In genomic region chr4:80886631-80887030, GRCm38 (mm10) we compare ENCODE assay signal across 25 mouse cellular contexts. TPM values are rescaled to one million over a fixed set of nuclear protein-coding genes. Genes with fewer than 3 reads are reported as not detected.
A peak's percentile ranks its signal among the peaks of the same experiment; 100 is the strongest.
DNase-seq lines count a peak whose midpoint lies in the region; ATAC-seq and TF ChIP-seq lines count a peak whose summit lies in the region.
"Had no signal": no experiment of that assay in that cellular context is flagged by ENCODE, and none has a peak within 500 bp of the region (broad histone marks: within the 10 kb centered on the region; RNA-seq: fewer than 3 reads in every experiment).

No protein-coding gene starts in this region.

- no peak overlapping the region for H3K4me3 ChIP-seq in lung, postnatal 0 days (ENCODE audit: low read depth, low read length)
- no peak overlapping the region for H3K4me3 ChIP-seq in myocyte
- H3K4me3 ChIP-seq: embryonic facial prominence, embryonic 12.5 days; embryonic facial prominence, embryonic 15.5 days; forebrain, embryonic 12.5 days; forebrain, embryonic 15.5 days; gastrocnemius, adult 2 months; hindbrain, embryonic 13.5 days had no signal

- no peak; the same call in 1 of the 2 replicates for ATAC-seq in lung, postnatal 0 days
- ATAC-seq in cerebellum, adult (ENCODE audit: insufficient number of reproducible peaks, low FRiP score, low TSS enrichment): no peak
- ATAC-seq: forebrain, embryonic 15.5 days; hindbrain, embryonic 16.5 days; intestine, embryonic 16.5 days had no signal

- H3K9me3 ChIP-seq in lung, postnatal 0 days (ENCODE audit: low read length): no peaks in the 10 kb centered on the region
- H3K9me3 ChIP-seq: embryonic facial prominence, embryonic 12.5 days; embryonic facial prominence, embryonic 15.5 days; forebrain, embryonic 12.5 days; forebrain, embryonic 15.5 days; hindbrain, embryonic 13.5 days had no signal

- H3K27me3 ChIP-seq in lung, postnatal 0 days (replicated peaks; ENCODE audit: insufficient read depth, low read length): no peaks in the 10 kb centered on the region
- no peaks in the 10 kb centered on the region for H3K27me3 ChIP-seq in myocyte (ENCODE audit: control insufficient read depth, insufficient read depth, insufficient read length)
- H3K27me3 ChIP-seq: embryonic facial prominence, embryonic 12.5 days; embryonic facial prominence, embryonic 15.5 days; forebrain, embryonic 12.5 days; forebrain, embryonic 15.5 days; hindbrain, embryonic 13.5 days had no signal

- 47% methylated on average over 4 of the region's 4 CpGs for WGBS in lung, postnatal 0 days

- no peak overlapping the region for H3ac ChIP-seq in myocyte (ENCODE audit: control insufficient read depth, insufficient read length)

- no peaks in the 10 kb centered on the region for H3K4me1 ChIP-seq in lung, postnatal 0 days (ENCODE audit: insufficient read depth, low read depth, low read length)
- H3K4me1 ChIP-seq: embryonic facial prominence, embryonic 12.5 days; embryonic facial prominence, embryonic 15.5 days; forebrain, embryonic 12.5 days; forebrain, embryonic 15.5 days; hindbrain, embryonic 13.5 days had no signal

- H3K79me2 ChIP-seq in myocyte (ENCODE audit: control insufficient read depth, insufficient read depth): no peaks in the 10 kb centered on the region

- H3K36me3 ChIP-seq in lung, postnatal 0 days (ENCODE audit: insufficient read depth, low read length): no peaks in the 10 kb centered on the region
- H3K36me3 ChIP-seq in myocyte (ENCODE audit: control insufficient read depth, insufficient read depth): no peaks in the 10 kb centered on the region
- H3K36me3 ChIP-seq: embryonic facial prominence, embryonic 12.5 days; embryonic facial prominence, embryonic 15.5 days; forebrain, embryonic 12.5 days; forebrain, embryonic 15.5 days; hindbrain, embryonic 13.5 days had no signal

- no peak overlapping the region for H3K9ac ChIP-seq in lung, postnatal 0 days (replicated peaks; ENCODE audit: low read depth)
- H3K9ac ChIP-seq: embryonic facial prominence, embryonic 12.5 days; embryonic facial prominence, embryonic 15.5 days; forebrain, embryonic 12.5 days; forebrain, embryonic 15.5 days; hindbrain, embryonic 13.5 days had no signal

- peak; percentile 41; the same call in 1 of the 2 replicates for TF ChIP-seq EP300 in lung, postnatal 0 days (IDR thresholded peaks at IDR 0.05)

- no peak overlapping the region for H3K27ac ChIP-seq in lung, postnatal 0 days (ENCODE audit: low read length)
- H3K27ac ChIP-seq: embryonic facial prominence, embryonic 12.5 days; embryonic facial prominence, embryonic 15.5 days; forebrain, embryonic 12.5 days; forebrain, embryonic 15.5 days; gastrocnemius, adult 2 months; hindbrain, embryonic 13.5 days had no signal

- no peak for TF ChIP-seq CTCF in lung, postnatal 0 days (IDR thresholded peaks at IDR 0.05)

- peak; percentile 24 for DNase-seq in lung, postnatal 0 days (ENCODE audit: low spot score)
- no peak for DNase-seq in lung, postnatal 4 days
- DNase-seq in 3T3-L1 (ENCODE audit: low read depth, low spot score): peak; percentile 36
- DNase-seq in adipocyte (ENCODE audit: low spot score): peak; percentile 59
- DNase-seq in right cerebral cortex, adult 18-20 months: no peak
- DNase-seq: adrenal gland, adult 8-10 months; adrenal gland, postnatal 25 days; cerebellum, adult 11 months; cerebellum, adult 2 months; cerebellum, adult 9-11 months; cerebellum, postnatal 25 days; gastrocnemius, adult 2 months; gastrocnemius, postnatal 14 days; heart, adult 11 months had no signal

- no peak for TF ChIP-seq POLR2A in myocyte (IDR thresholded peaks at IDR 0.05; ENCODE audit: insufficient read length, low read depth)

- H3K4me2 ChIP-seq in lung, postnatal 0 days (replicated peaks; ENCODE audit: low read depth, low read length): no peak overlapping the region
- peak overlapping the region; percentile 27 for H3K4me2 ChIP-seq in myocyte (ENCODE audit: low read depth)
- H3K4me2 ChIP-seq: embryonic facial prominence, embryonic 12.5 days; embryonic facial prominence, embryonic 15.5 days; forebrain, embryonic 12.5 days; forebrain, embryonic 15.5 days; heart, embryonic 11.5 days; hindbrain, embryonic 13.5 days had no signal

TF ChIP-seq in myocyte, 11 proteins besides CTCF, POLR2A, EP300 and RAD21:
- TF ChIP-seq REST (IDR thresholded peaks at IDR 0.05; ENCODE audit: insufficient read depth, insufficient read length) (no peak), TCF12 (IDR thresholded peaks at IDR 0.05; ENCODE audit: insufficient read depth, poor library complexity, severe bottlenecking) (no peak), E2F4 (IDR thresholded peaks at IDR 0.05; ENCODE audit: insufficient read depth) (no peak), SRF (IDR thresholded peaks at IDR 0.05; ENCODE audit: control insufficient read depth, insufficient read length, low read depth) (no peak), TCF3 (IDR thresholded peaks at IDR 0.05; ENCODE audit: insufficient read length, low read depth) (no peak)

RNA-seq across cellular contexts. Expression of gene Lurap1l, which starts 23.8 kb away (rescaled TPM):
- 48.0 and 48.3 TPM in 2 replicates for polyA plus RNA-seq in lung, postnatal 0 days (2015; fragmentation: Nextera tagmentation; extraction: Ambion mirVana)
- 15.9 TPM for polyA plus RNA-seq in myocyte (2012; fragmentation: generic; extraction: Trizol)

RNA-seq across cellular contexts. Expression of gene Tyrp1, which starts 52.7 kb away (rescaled TPM):
- not detected in 2 replicates for polyA plus RNA-seq in lung, postnatal 0 days (2015; fragmentation: Nextera tagmentation; extraction: Ambion mirVana)
- polyA plus RNA-seq in myocyte (2012; fragmentation: generic; extraction: Trizol): not detected
- polyA plus RNA-seq: heart, embryonic 11.5 days; heart, embryonic 14.5 days; intestine, embryonic 16.5 days had no signal

Comparison
In these comparisons a context has a peak if more than half of its experiments do, and no peak if none do; other contexts are left out.
1. DNase-seq: peak in lung, postnatal 0 days (single experiment), 3T3-L1 (single experiment) and adipocyte (single experiment); none in lung, postnatal 4 days (0 of 2) and right cerebral cortex, adult 18-20 months (single experiment).